Mouse (Mus musculus): ENCODE measurements around the gene Adamts13. TPM values are rescaled to one million over a fixed set of nuclear protein-coding genes. Genes with fewer than 3 reads are reported as not detected.

Adamts13 gene
- polyA plus RNA-seq (2021; fragmentation: Nextera tagmentation) = 5.7 and 6.0 TPM in 2 replicates
- long read RNA-seq, experiment 1, partial matches to known transcripts = 1 of 3 reads
- long read RNA-seq, experiment 1, other reads (novel, unspliced or antisense) = 2 of 3 reads
- long read RNA-seq, experiment 2, partial matches to known transcripts = 0 of 1 reads
- long read RNA-seq, experiment 2, other reads (novel, unspliced or antisense) = 1 of 1 reads

DNA sequence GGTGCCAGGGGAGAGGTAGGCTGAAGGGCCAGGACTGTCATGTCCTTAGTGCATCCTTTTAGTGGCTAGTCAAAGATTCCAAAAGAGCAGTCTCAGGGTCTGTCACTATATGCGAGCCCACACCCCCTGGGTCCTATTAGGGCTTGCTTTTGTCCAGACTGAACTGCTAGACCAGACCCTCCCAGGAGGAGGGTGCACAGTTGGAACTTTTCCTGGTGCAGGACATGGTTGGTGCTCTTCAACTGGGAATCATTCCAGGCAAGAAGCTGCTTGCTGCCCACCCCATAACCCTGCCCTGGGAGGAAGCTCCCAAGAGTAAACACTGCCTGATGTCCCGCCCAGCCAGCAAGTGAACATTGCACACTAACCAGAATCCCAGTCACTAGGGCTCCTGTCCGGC, at the start of gene Adamts13:
TSS of gene Adamts13 (plus strand) at position 301 of the 400 bp plus-strand sequence.

DNA sequence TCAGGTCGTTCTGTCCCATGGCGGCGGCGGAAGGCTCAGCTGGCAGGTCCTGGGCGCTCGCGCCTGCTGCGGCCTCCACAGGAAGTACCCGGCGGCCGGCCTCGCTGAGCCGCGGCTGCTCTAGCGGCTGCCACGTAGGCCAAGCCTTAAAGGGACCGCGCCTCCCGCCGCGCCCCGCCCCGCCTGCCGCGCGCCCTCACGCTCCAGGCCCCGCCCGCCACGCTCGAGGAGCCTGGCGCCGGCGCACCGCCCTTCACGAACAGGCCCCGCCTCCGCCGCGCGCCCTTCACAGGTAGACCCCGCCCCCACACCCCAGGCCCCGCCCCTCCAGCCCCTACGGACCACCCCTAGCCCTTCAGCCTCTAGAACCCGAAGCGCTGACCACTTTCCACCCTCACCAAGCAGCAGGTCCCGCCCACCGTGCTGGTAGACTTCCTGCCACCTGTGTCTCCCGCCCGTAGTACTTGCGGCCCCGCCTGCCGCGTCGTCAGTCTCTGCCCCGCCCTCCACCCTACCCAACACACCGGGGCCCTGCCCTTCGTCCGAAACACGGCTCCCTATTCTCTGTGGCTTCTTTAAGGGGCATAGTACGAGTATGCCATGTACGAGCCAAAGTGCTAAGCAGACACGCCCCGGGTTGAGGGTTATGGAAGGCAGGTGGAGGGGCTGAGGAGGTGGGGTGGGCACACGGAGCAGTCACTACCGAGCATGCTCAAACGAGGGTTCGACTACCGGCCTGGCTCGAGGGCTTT, 39.7 kb upstream of the Adamts13 start, which contains the start of the genes Surf4 and Stkld1:
TSS of gene Surf4 (minus strand) at position 625 of the 752 bp plus-strand sequence.
TSS of gene Stkld1 (plus strand) at position 744 of the 752 bp plus-strand sequence.

DNA sequence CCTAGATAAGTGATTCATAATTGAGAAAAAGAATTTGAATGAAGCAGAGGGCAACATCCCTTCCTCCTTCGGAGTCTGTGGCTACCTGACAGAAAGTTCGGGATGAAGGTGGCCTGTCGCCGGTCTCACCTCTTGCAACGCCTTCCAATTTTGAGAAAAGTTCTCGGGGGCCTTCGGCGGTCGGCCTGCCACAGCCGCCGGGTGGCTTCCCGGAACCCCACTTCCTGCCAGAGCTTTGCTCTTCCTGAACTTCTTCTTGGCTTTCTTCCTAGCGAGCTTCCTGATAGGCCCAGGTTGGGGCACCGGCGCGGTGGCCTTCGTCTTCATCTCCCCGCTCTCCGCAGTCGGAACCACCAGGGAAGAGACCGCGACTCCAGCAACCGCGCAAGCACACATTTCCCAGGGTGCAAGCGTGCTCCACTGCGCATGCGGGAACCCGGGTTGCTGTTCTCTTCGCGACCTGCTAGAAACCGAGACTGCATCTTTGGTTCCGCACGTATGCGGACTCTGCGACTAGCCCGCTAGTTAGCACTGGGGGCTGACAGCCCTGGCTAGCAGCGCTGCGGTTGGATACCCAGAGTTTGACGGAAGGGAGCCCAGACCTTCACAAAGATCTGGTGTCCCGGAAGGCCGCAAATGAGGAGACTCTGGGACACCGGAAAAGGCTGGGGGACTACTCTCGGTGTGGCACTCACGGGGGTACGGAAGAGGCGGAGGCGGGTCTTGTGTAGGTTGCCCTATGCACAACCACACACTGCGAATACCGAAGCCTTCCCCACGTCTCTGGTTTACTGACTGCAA, 9.1 kb upstream of the Adamts13 start, which contains the start of gene Rexo4:
TSS of gene Rexo4 (minus strand) at position 464 of the 801 bp plus-strand sequence.

DNA sequence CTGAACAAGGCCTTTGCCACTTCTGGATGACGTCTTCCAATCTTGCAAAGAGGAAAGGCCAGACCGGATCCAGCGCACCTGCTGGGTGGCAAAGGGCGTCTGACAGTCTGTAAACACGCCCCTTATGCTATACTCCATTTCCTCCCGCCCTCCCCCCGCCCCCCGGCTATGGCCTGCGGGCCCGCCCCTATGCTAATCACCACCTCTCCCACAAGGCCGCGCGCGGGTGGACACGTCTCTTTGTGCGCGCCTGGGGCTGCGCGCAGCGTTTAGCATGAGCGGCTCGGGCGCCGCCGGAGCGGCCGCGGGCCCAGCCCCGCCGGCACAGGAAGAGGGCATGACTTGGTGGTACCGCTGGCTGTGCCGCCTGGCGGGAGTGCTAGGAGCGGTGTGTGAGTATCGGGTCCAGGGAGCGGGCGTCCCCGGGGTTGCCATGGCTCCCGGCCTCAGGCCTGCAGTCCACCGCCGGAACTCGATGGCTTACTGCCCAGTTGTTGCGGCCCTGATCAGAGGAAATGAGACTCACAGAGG, 36.6 kb downstream of the Adamts13 start, which contains the start of gene Cacfd1:
TSS of gene Cacfd1 (plus strand) at position 213 of the 531 bp plus-strand sequence.

DNA sequence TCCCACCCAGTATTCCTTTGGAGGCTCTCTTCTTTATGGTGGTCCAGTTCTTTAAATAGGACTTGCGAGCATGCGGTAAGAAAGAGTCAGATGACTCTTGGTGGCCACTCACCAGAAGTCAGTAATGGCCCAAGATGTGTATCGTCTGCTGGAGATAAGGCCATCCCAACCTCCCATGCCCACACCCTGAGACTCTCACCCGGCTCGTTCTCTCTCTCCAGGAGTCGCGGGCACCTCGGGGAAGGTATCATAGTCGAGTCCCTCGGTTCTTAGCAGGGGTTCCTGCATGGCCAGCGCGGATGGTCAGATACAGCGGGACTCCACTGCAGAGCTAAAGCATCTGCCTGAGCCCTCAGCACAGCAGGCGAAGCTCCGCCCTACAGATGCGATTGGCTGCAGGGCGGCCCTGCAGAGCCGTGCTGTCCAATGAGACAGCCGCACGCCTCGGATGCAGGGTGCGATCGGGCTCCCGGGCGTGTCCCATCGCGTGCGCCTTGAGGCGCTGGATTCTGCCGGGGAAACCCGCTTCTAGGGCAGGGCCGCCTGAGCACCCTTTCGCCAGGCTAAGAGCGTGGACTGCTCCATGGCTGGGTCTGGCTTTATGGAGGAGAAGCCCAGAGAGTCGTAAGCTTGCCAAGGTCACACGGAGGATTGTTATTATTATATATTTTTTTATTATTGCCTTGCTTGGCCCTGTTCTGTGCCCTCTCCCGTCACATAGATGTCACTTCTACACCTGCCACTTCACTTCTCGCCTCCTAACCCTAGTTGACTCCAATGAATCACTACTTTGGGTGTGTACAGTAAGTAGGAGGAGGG, 54.6 kb downstream of the Adamts13 start, which contains the start of gene Slc2a6:
TSS of gene Slc2a6 (minus strand) at position 381 of the 819 bp plus-strand sequence.

Other genes starting within 250 kb of the Adamts13 start
- gene Abo, start 108.4 kb upstream of the Adamts13 start, polyA plus RNA-seq (2021; fragmentation: Nextera tagmentation) = not detected in 2 replicates
- 5.4 and 5.9 TPM in 2 replicates for gene Surf6, start 70.5 kb upstream of the Adamts13 start, polyA plus RNA-seq (2021; fragmentation: Nextera tagmentation)
- gene Med22, start 62.7 kb upstream of the Adamts13 start, polyA plus RNA-seq (2021; fragmentation: Nextera tagmentation) = 43.0 and 43.9 TPM in 2 replicates
- gene Rpl7a, start 62.7 kb upstream of the Adamts13 start, polyA plus RNA-seq (2021; fragmentation: Nextera tagmentation) = 298 and 299 TPM in 2 replicates
- 30.0 and 31.6 TPM in 2 replicates for gene Surf2, start 57.0 kb upstream of the Adamts13 start, polyA plus RNA-seq (2021; fragmentation: Nextera tagmentation)
- gene Surf1, start 56.9 kb upstream of the Adamts13 start, polyA plus RNA-seq (2021; fragmentation: Nextera tagmentation) = 150 and 152 TPM in 2 replicates
- 90.1 and 99.9 TPM in 2 replicates for gene Surf4, start 39.5 kb upstream of the Adamts13 start, polyA plus RNA-seq (2021; fragmentation: Nextera tagmentation)
- 0.06 and 0.18 TPM in 2 replicates for gene Stkld1, start 39.4 kb upstream of the Adamts13 start, polyA plus RNA-seq (2021; fragmentation: Nextera tagmentation)
- gene Rexo4, start 9.0 kb upstream of the Adamts13 start, polyA plus RNA-seq (2021; fragmentation: Nextera tagmentation) = 33.3 and 35.0 TPM in 2 replicates
- gene Cacfd1, start 36.5 kb downstream of the Adamts13 start, polyA plus RNA-seq (2021; fragmentation: Nextera tagmentation) = 51.1 and 52.4 TPM in 2 replicates
- 31.6 and 33.9 TPM in 2 replicates for gene Slc2a6, start 54.6 kb downstream of the Adamts13 start, polyA plus RNA-seq (2021; fragmentation: Nextera tagmentation)
- gene Mymk, start 98.8 kb downstream of the Adamts13 start, polyA plus RNA-seq (2021; fragmentation: Nextera tagmentation) = 0.36 and 0.45 TPM in 2 replicates
- 22.4 and 24.9 TPM in 2 replicates for gene Adamtsl2, start 106.0 kb downstream of the Adamts13 start, polyA plus RNA-seq (2021; fragmentation: Nextera tagmentation)
- gene Fam163b, start 169.1 kb downstream of the Adamts13 start, polyA plus RNA-seq (2021; fragmentation: Nextera tagmentation) = 113 and 150 TPM in 2 replicates
- gene Dbh, start 191.8 kb downstream of the Adamts13 start, polyA plus RNA-seq (2021; fragmentation: Nextera tagmentation) = 0.10 and 0.19 TPM in 2 replicates

All from layer of hippocampus, adult 6 months (tissue).